ENCODE assay signal across 29 mouse cellular contexts in genomic region chr3:52724354-52724753, GRCm38 (mm10).
"Had no signal": no experiment of that assay in that cellular context is flagged by ENCODE, and none has a peak within 500 bp of the region (broad histone marks: within the 10 kb centered on the region; RNA-seq: fewer than 3 reads in every experiment).

No protein-coding gene starts in this region.

- H3K4me1 ChIP-seq: heart, embryonic 15.5 days; hindbrain, embryonic 12.5 days; hindbrain, embryonic 13.5 days; hindbrain, embryonic 15.5 days; intestine, embryonic 15.5 days had no signal

- H3K4me3 ChIP-seq: heart, embryonic 12.5 days; heart, embryonic 13.5 days; heart, embryonic 15.5 days; hindbrain, embryonic 10.5 days; hindbrain, embryonic 12.5 days; hindbrain, embryonic 13.5 days; hindbrain, embryonic 15.5 days; intestine, embryonic 15.5 days; kidney, embryonic 15.5 days; layer of hippocampus, adult 2 months; left cerebral cortex, adult 2 months had no signal

- H3K27ac ChIP-seq: heart, embryonic 13.5 days; heart, embryonic 15.5 days; hindbrain, embryonic 10.5 days; hindbrain, embryonic 12.5 days; hindbrain, embryonic 13.5 days; hindbrain, embryonic 14.5 days; hindbrain, embryonic 15.5 days; hindbrain, postnatal 0 days; intestine, embryonic 15.5 days; kidney, embryonic 15.5 days; kidney, postnatal 0 days; layer of hippocampus, adult 2 months; left cerebral cortex, adult 2 months had no signal

- H3K36me3 ChIP-seq: heart, embryonic 12.5 days; heart, embryonic 13.5 days; heart, embryonic 15.5 days; hindbrain, embryonic 10.5 days; hindbrain, embryonic 12.5 days; hindbrain, embryonic 13.5 days; hindbrain, embryonic 15.5 days; intestine, embryonic 15.5 days; kidney, embryonic 15.5 days had no signal

- H3K9ac ChIP-seq: heart, embryonic 12.5 days; heart, embryonic 13.5 days; heart, embryonic 15.5 days; hindbrain, embryonic 12.5 days; hindbrain, embryonic 13.5 days; hindbrain, embryonic 14.5 days; hindbrain, embryonic 15.5 days; intestine, embryonic 15.5 days; kidney, embryonic 15.5 days had no signal

- H3K9me3 ChIP-seq: heart, embryonic 12.5 days; heart, embryonic 13.5 days; heart, embryonic 15.5 days; hindbrain, embryonic 10.5 days; hindbrain, embryonic 12.5 days; hindbrain, embryonic 13.5 days; hindbrain, embryonic 15.5 days; intestine, embryonic 15.5 days; kidney, embryonic 15.5 days had no signal

- DNase-seq: heart, postnatal 14 days; heart, postnatal 36 days; heart, postnatal 4 days; kidney, adult 11 months; kidney, adult 18-20 months; kidney, adult 2 months; kidney, adult 8-10 months; kidney, adult 9 months; kidney, postnatal 10 days; kidney, postnatal 14 days; kidney, postnatal 25 days; kidney, postnatal 36 days; kidney, postnatal 4 days; layer of hippocampus, adult 9-11 months; layer of hippocampus, postnatal 36 days had no signal

- H3K27me3 ChIP-seq: heart, embryonic 12.5 days; heart, embryonic 13.5 days; heart, embryonic 15.5 days; hindbrain, embryonic 12.5 days; hindbrain, embryonic 13.5 days; hindbrain, embryonic 15.5 days; intestine, embryonic 15.5 days; kidney, embryonic 15.5 days had no signal
